Mouse (Mus musculus): ENCODE measurements at regions not wholly inside any gene's neighbourhood (a gene's known extent, or its start where the extent isn't known, plus 50 kb on each side); places are given as distances from the start of the nearest gene placed in this dataset.

DNA sequence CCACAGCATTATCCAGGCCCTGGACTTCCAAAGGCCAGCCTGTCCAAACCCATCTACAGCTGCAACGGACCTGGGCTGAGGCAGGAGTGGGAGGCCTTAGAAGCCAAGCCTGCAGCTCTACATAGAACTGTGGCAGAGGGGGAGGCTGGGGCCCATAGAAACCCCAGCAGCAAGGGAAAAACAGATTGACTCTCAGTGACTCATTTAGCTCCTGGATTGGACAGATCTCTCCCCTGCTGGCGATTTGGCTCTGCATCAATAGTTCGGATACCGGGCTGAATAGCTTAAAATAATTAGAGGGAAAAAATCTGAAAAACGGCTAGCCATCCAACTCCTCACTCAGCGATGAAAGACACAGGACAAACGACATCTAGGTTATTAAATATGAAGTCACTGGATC is 97.4 kb downstream of the Lmo4 start:
- TF ChIP-seq CTCF (IDR thresholded peaks at IDR 0.05; ENCODE audit: low read depth), result no peak
- no peaks in the 10 kb centered on the region for H3K4me1 ChIP-seq (ENCODE audit: control insufficient read depth, insufficient read depth)
- H3K4me2 ChIP-seq (ENCODE audit: low read depth, low read length), result no peak overlapping the region
- H3K9ac ChIP-seq (replicated peaks; ENCODE audit: low read depth, low read length), result no peak overlapping the region
- no peaks in the 10 kb centered on the region for H3K9me3 ChIP-seq (replicated peaks; ENCODE audit: control insufficient read depth, low read length)
- no peaks in the 10 kb centered on the region for H3K27me3 ChIP-seq (ENCODE audit: control insufficient read depth, insufficient read depth, low read length)
- no peak overlapping the region for H3K4me3 ChIP-seq (ENCODE audit: low read depth, low read length)
- DNase-seq (ENCODE audit: low spot score) (no peak), ATAC-seq (ENCODE audit: insufficient read depth, low read depth) (peak; percentile 39; the same call in 1 of the 2 replicates)
- no peaks in the 10 kb centered on the region for H3K36me3 ChIP-seq (replicated peaks; ENCODE audit: control insufficient read depth, insufficient read depth, low read length)
- 69% methylated on average over 7 of the region's 7 CpGs for WGBS
- H3K27ac ChIP-seq (ENCODE audit: low read depth), result 0 out of 2 replicates have a peak overlapping the region, but pooled peaks have one; percentile 4

DNA sequence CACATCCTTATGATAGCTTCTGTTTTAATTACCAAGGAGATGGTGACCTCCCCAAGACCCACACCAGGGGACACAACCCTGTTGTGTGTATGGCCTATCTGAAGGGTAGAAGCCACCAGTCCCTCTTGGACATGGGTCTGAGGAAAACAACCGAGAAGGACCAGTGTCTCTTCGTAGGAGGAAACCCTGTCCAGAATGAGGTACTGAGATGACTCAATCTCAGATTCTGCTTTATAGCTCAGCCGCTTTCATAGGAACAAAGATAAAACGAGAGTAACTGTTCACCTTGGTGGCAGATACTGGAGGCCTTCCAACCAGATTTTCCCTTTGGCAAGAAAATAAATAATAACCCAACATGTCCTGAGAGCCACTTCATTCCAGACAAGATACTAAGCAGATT is 100.7 kb downstream of the Lmo4 start:
- ATAC-seq (ENCODE audit: insufficient read depth, low read depth), result no peak
- no peak for TF ChIP-seq CTCF (IDR thresholded peaks at IDR 0.05; ENCODE audit: low read depth)
- TF ChIP-seq EP300 (IDR thresholded peaks at IDR 0.05; ENCODE audit: low read depth), result no peak
- Histone ChIP-seq H3K4me1 (ENCODE audit: control insufficient read depth, insufficient read depth) (no peaks in the 10 kb centered on the region), H3K9me3 (replicated peaks; ENCODE audit: control insufficient read depth, low read length) (no peaks in the 10 kb centered on the region), H3K4me3 (ENCODE audit: low read depth, low read length) (no peak overlapping the region), H3K27ac (ENCODE audit: low read depth) (no peak overlapping the region), H3K36me3 (replicated peaks; ENCODE audit: control insufficient read depth, insufficient read depth, low read length) (no peaks in the 10 kb centered on the region), H3K4me2 (ENCODE audit: low read depth, low read length) (no peak overlapping the region), H3K27me3 (ENCODE audit: control insufficient read depth, insufficient read depth, low read length) (no peaks in the 10 kb centered on the region), H3K9ac (replicated peaks; ENCODE audit: low read depth, low read length) (no peak overlapping the region)
- no peak for DNase-seq (ENCODE audit: low spot score)
- WGBS, result 62% methylated on average over 4 of the region's 4 CpGs

DNA sequence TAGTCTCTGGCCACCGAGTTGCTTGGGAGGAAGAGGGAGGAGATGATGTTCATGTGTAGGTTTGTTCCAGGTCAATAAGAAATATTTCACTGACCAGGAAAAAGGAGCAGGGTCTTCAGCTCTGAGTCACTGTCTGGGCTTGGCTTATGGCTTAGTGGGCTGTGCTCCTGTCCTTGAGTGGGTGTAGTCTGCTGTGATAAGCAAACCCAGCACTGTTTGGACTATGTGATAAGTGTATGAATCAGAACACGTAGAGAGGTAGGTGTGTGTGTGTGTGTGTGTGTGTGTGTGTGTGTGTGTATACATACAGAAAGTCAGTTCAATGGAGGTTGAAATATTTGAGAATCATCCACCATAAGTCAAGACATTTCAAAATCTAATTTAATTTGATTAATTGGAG is 105.6 kb downstream of the Lmo4 start:
- TF ChIP-seq EP300 (IDR thresholded peaks at IDR 0.05; ENCODE audit: low read depth) (no peak), CTCF (IDR thresholded peaks at IDR 0.05; ENCODE audit: low read depth) (no peak)
- no peak overlapping the region for H3K4me2 ChIP-seq (ENCODE audit: low read depth, low read length)
- H3K9ac ChIP-seq (replicated peaks; ENCODE audit: low read depth, low read length), result no peak overlapping the region
- ATAC-seq (ENCODE audit: insufficient read depth, low read depth) (no peak), DNase-seq (ENCODE audit: low spot score) (no peak)
- no peaks in the 10 kb centered on the region for H3K36me3 ChIP-seq (replicated peaks; ENCODE audit: control insufficient read depth, insufficient read depth, low read length)
- 41% methylated on average over 2 of the region's 2 CpGs for WGBS
- no peak overlapping the region for H3K4me3 ChIP-seq (ENCODE audit: low read depth, low read length)
- H3K9me3 ChIP-seq (replicated peaks; ENCODE audit: control insufficient read depth, low read length), result no peaks in the 10 kb centered on the region
- no peaks in the 10 kb centered on the region for H3K27me3 ChIP-seq (ENCODE audit: control insufficient read depth, insufficient read depth, low read length)
- no peak overlapping the region for H3K27ac ChIP-seq (ENCODE audit: low read depth)
- peaks cover 7% of the 10 kb centered on the region; the same call in 1 of the 2 replicates for H3K4me1 ChIP-seq (ENCODE audit: control insufficient read depth, insufficient read depth)

DNA sequence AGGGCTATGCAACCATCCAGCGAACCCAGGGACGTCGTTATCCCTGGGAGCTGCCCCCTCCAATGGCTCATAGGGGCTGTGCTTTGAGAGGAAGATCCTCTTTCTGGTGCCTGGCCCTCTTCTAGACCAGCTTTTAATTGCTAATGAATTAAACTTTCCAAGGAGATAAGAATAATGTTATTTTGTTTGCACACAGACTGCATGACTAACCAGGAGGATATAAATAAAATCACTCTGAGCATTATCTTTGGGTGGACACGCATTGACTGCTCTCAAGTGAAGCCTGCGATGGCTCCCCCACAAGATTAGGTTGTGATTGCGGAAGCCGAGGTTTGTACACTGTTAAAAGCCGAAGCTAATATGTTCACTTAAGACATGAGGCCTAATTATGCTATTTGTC is 106.3 kb downstream of the Lmo4 start:
- DNase-seq (ENCODE audit: low spot score) (no peak), ATAC-seq (ENCODE audit: insufficient read depth, low read depth) (no peak)
- WGBS, result 29% methylated on average over 8 of the region's 8 CpGs
- TF ChIP-seq EP300 (IDR thresholded peaks at IDR 0.05; ENCODE audit: low read depth), result no peak
- no peak for TF ChIP-seq CTCF (IDR thresholded peaks at IDR 0.05; ENCODE audit: low read depth)
- H3K36me3 ChIP-seq (replicated peaks; ENCODE audit: control insufficient read depth, insufficient read depth, low read length), result no peaks in the 10 kb centered on the region
- no peak overlapping the region for H3K4me3 ChIP-seq (ENCODE audit: low read depth, low read length)
- no peak overlapping the region for H3K9ac ChIP-seq (replicated peaks; ENCODE audit: low read depth, low read length)
- H3K9me3 ChIP-seq (replicated peaks; ENCODE audit: control insufficient read depth, low read length), result no peaks in the 10 kb centered on the region
- H3K4me1 ChIP-seq (ENCODE audit: control insufficient read depth, insufficient read depth), result peaks cover 7% of the 10 kb centered on the region; the same call in 1 of the 2 replicates
- no peak overlapping the region for H3K4me2 ChIP-seq (ENCODE audit: low read depth, low read length)
- H3K27ac ChIP-seq (ENCODE audit: low read depth), result no peak overlapping the region
- H3K27me3 ChIP-seq (ENCODE audit: control insufficient read depth, insufficient read depth, low read length), result no peaks in the 10 kb centered on the region

DNA sequence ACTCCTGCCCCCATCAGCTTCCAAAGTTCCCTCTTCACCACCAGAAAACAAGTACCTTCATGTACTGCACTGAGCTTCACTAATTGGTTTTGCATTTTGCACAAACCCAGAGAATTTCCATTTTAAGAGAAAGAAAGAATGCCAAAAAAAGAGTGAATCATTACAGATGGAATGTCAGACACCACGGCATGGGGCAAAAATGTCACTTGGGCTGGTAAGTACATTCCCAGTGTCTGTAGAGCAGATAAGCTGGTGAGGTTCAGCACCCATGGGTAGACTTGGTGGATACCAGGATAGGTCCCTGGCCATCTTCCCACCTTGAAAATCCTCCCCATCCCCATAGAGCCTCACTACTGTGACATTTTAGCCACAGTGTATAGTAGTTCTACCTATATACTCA is 113.8 kb downstream of the Lmo4 start:
- no peaks in the 10 kb centered on the region for H3K36me3 ChIP-seq (replicated peaks; ENCODE audit: control insufficient read depth, insufficient read depth, low read length)
- DNase-seq (ENCODE audit: low spot score) (no peak), ATAC-seq (ENCODE audit: insufficient read depth, low read depth) (no peak)
- TF ChIP-seq EP300 (IDR thresholded peaks at IDR 0.05; ENCODE audit: low read depth), result no peak
- no peak for TF ChIP-seq CTCF (IDR thresholded peaks at IDR 0.05; ENCODE audit: low read depth)
- H3K4me2 ChIP-seq (ENCODE audit: low read depth, low read length), result no peak overlapping the region
- no peaks in the 10 kb centered on the region for H3K4me1 ChIP-seq (ENCODE audit: control insufficient read depth, insufficient read depth)
- no peak overlapping the region for H3K9ac ChIP-seq (replicated peaks; ENCODE audit: low read depth, low read length)
- H3K4me3 ChIP-seq (ENCODE audit: low read depth, low read length), result no peak overlapping the region
- H3K9me3 ChIP-seq (replicated peaks; ENCODE audit: control insufficient read depth, low read length), result no peaks in the 10 kb centered on the region
- 0 out of 2 replicates have a peak, but pooled peaks cover 6% of the 10 kb centered on the region for H3K27me3 ChIP-seq (ENCODE audit: control insufficient read depth, insufficient read depth, low read length)
- WGBS, result 59% methylated on average over 1 of the region's 1 CpGs
- H3K27ac ChIP-seq (ENCODE audit: low read depth), result no peak overlapping the region

DNA sequence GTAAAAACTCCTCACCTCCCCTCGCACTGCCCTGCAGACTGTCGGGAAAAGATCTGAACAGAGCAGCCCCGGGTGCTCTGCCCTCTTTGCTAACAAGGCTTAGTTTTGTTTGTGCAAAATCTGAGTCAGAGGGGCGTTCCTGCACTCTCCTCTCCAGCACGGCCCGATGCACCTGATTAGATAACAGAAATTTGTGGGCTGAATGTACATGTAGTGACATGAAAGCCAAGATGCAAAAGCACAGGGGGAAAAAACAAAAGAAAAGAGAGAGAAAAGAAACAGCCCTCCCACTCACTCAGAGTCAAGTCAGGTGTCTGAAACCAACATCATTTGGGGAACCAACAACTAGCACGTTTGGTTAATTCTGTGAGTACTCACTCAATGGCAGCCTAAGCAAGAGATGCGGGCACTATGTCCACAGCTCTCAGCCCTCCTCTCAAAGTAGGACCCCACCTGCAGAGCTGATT is 115.2 kb downstream of the Lmo4 start:
- Histone ChIP-seq H3K27me3 (ENCODE audit: control insufficient read depth, insufficient read depth, low read length) (0 out of 2 replicates have a peak, but pooled peaks cover 6% of the 10 kb centered on the region), H3K9me3 (replicated peaks; ENCODE audit: control insufficient read depth, low read length) (no peaks in the 10 kb centered on the region), H3K4me3 (ENCODE audit: low read depth, low read length) (no peak overlapping the region), H3K4me1 (ENCODE audit: control insufficient read depth, insufficient read depth) (no peaks in the 10 kb centered on the region), H3K27ac (ENCODE audit: low read depth) (no peak overlapping the region), H3K36me3 (replicated peaks; ENCODE audit: control insufficient read depth, insufficient read depth, low read length) (no peaks in the 10 kb centered on the region), H3K9ac (replicated peaks; ENCODE audit: low read depth, low read length) (no peak overlapping the region), H3K4me2 (ENCODE audit: low read depth, low read length) (no peak overlapping the region)
- WGBS, result 27% methylated on average over 8 of the region's 8 CpGs
- DNase-seq (ENCODE audit: low spot score) (no peak), ATAC-seq (ENCODE audit: insufficient read depth, low read depth) (no peak)
- TF ChIP-seq EP300 (IDR thresholded peaks at IDR 0.05; ENCODE audit: low read depth) (no peak), CTCF (IDR thresholded peaks at IDR 0.05; ENCODE audit: low read depth) (no peak)

All from heart, postnatal 0 days (tissue).